ENCODE assay signal across 10 mouse cellular contexts in genomic region chr12:56674726-56675125, GRCm38 (mm10). TPM values are rescaled to one million over a fixed set of nuclear protein-coding genes. Genes with fewer than 3 reads are reported as not detected.
DNase-seq lines count a peak whose midpoint lies in the region; TF ChIP-seq lines count a peak whose summit lies in the region.
"Had no signal": no experiment of that assay in that cellular context is flagged by ENCODE, and none has a peak within 500 bp of the region (broad histone marks: within the 10 kb centered on the region; RNA-seq: fewer than 3 reads in every experiment).

No protein-coding gene starts in this region.

- no peak for TF ChIP-seq POLR2A in brain, embryonic 14.5 days (IDR thresholded peaks at IDR 0.05; ENCODE audit: borderline replicate concordance, extremely low read depth, insufficient read depth, insufficient read length, poor library complexity, severe bottlenecking)

- peak; percentile 62; the same call in 1 of the 2 replicates for TF ChIP-seq CTCF in brain, embryonic 14.5 days (IDR thresholded peaks at IDR 0.05; ENCODE audit: borderline replicate concordance, extremely low read depth, insufficient read depth, insufficient read length)

- DNase-seq in cerebellum, postnatal 10 days = peak; percentile 38 to 46
- DNase-seq in cerebellum, adult 18-20 months = no peak
- peak; percentile 42 for DNase-seq in kidney, postnatal 10 days
- DNase-seq in kidney, adult 11 months = no peak
- DNase-seq in 416B (ENCODE audit: low read depth) = peak; percentile 53
- peak; percentile 24 for DNase-seq in brain, embryonic 14.5 days (ENCODE audit: low read depth)
- DNase-seq in right cerebral cortex, postnatal 10 days (ENCODE audit: low spot score in 2 of 2) = no peak
- DNase-seq in B cell, adult 2 months = no peak

RNA-seq across cellular contexts. Expression of gene Pax9, which starts 16.8 kb away (rescaled TPM):
- 0.05 and 0.10 TPM in 2 replicates for polyA plus RNA-seq in brain, embryonic 14.5 days (2012; rRNA removed)
- polyA plus RNA-seq: forebrain, embryonic 16.5 days; heart, embryonic 14.5 days had no signal

Comparison
In these comparisons a context has a peak if more than half of its experiments do, and no peak if none do; other contexts are left out.
1. DNase-seq: peak in cerebellum, postnatal 10 days (2 of 2), kidney, postnatal 10 days (single experiment), 416B (single experiment) and brain, embryonic 14.5 days (single experiment); none in cerebellum, adult 18-20 months (0 of 2), kidney, adult 11 months (single experiment), right cerebral cortex, postnatal 10 days (0 of 2) and B cell, adult 2 months (0 of 2).